Mouse (Mus musculus): ENCODE results near the gene Prss53.

GRCm38 (mm10) chr7:127936216-127936884 is 45.6 kb upstream of the Prss53 start:
- no peak for TF ChIP-seq CTCF (IDR thresholded peaks at IDR 0.05; ENCODE audit: control insufficient read depth, insufficient read depth, low read length)
- no peak for TF ChIP-seq POLR2A (IDR thresholded peaks at IDR 0.05; ENCODE audit: borderline replicate concordance, control insufficient read depth, low read depth, low read length)
